Mouse (Mus musculus): ENCODE data around the gene Gypa.

Gypa gene

DNA sequence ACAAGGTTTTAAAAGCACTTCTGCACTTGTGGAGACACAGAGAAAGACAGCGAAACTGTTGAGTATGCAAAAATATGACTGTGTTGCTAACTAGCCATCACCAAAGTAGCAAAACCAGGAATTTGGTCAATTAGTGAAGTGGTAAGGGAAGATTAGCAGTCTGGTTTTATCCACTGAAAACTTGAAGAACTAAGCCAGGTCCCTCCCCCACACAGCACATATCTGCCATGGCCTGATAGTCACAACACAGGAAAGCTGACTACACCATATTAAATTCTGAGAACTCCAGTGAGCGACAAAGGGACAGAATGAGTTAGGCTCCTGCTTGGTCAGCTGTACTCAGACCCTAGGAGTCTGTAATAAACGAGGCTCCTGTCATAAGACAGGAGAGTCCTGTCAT, 57.7 kb downstream of the Gypa start:
- DNase-seq = no peak

DNA sequence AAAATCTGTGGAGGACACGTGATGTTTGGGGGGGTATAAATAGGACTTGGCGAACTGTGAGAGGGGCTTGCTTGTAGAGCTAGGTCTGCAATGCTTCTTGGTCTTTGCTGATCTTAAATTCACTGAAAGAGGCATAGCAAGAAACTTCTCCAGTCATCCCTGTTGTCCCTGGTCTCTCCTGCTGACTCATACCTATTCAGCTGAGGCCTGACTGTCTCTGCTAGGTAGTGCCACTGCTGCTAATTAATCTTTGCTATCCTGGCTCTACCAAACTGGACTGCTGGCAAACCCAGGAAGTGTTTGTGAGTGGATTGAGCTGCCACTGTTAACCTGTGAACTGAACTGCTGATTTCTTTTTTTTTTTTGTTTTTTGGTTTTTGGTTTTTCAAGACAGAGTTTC, 61.4 kb downstream of the Gypa start:
- no peak for DNase-seq

Data from lung, postnatal 14 days (tissue).